8 mouse cellular contexts compared by ENCODE assay signal in genomic region chr17:46555673-46556583, GRCm38 (mm10). TPM values are rescaled to one million over a fixed set of nuclear protein-coding genes. Genes with fewer than 3 reads are reported as not detected.
DNase-seq lines count a peak whose midpoint lies in the region; ATAC-seq and TF ChIP-seq lines count a peak whose summit lies in the region.

Gene Srf (minus strand): TSS chr17:46556175.

- peak within 1 kb of the TSS; percentile 100 for H3K9ac ChIP-seq in heart, embryonic 15.5 days
- H3K9ac ChIP-seq in liver, embryonic 14.5 days (replicated peaks): peak within 1 kb of the TSS; percentile 93
- peak within 1 kb of the TSS; percentile 96 for H3K9ac ChIP-seq in neural tube, embryonic 11.5 days (ENCODE audit: low read length)
- peak within 1 kb of the TSS; percentile 100 for H3K9ac ChIP-seq in stomach, postnatal 0 days (ENCODE audit: low read length)

- peaks cover 54% of the 10 kb centered on the region for H3K4me1 ChIP-seq in forebrain, embryonic 10.5 days
- peaks cover 38% of the 10 kb centered on the region for H3K4me1 ChIP-seq in heart, embryonic 15.5 days (replicated peaks)
- peaks cover 13 to 30% of the 10 kb centered on the region in 2 experiments for H3K4me1 ChIP-seq in liver, embryonic 14.5 days (replicated peaks; ENCODE audit: control insufficient read depth in 2 of 2, insufficient read depth in 2 of 2, low read length in 1 of 2)
- H3K4me1 ChIP-seq in neural tube, embryonic 11.5 days (ENCODE audit: control insufficient read depth, insufficient read depth, low read length): peaks cover 22% of the 10 kb centered on the region
- peaks cover 9% of the 10 kb centered on the region; the same call in 1 of the 2 replicates for H3K4me1 ChIP-seq in stomach, postnatal 0 days (replicated peaks; ENCODE audit: control insufficient read depth, insufficient read depth)

- no peaks in the 10 kb centered on the region for H3K9me3 ChIP-seq in forebrain, embryonic 10.5 days
- no peaks in the 10 kb centered on the region for H3K9me3 ChIP-seq in heart, embryonic 15.5 days (replicated peaks)
- H3K9me3 ChIP-seq in liver, embryonic 14.5 days (ENCODE audit: control insufficient read depth, low read length): no peaks in the 10 kb centered on the region
- H3K9me3 ChIP-seq in neural tube, embryonic 11.5 days (ENCODE audit: control insufficient read depth, low read length): no peaks in the 10 kb centered on the region
- H3K9me3 ChIP-seq in stomach, postnatal 0 days (ENCODE audit: control insufficient read depth, low read length): no peaks in the 10 kb centered on the region

- H3K4me3 ChIP-seq in forebrain, embryonic 10.5 days: peak within 1 kb of the TSS; percentile 100
- peak within 1 kb of the TSS; percentile 96 for H3K4me3 ChIP-seq in heart, embryonic 15.5 days
- peak within 1 kb of the TSS; percentile 77 to 98 for H3K4me3 ChIP-seq in liver, embryonic 14.5 days (ENCODE audit: insufficient read depth in 1 of 2, low read depth in 2 of 2, low read length in 2 of 2)
- peak within 1 kb of the TSS; percentile 96 for H3K4me3 ChIP-seq in neural tube, embryonic 11.5 days (ENCODE audit: low read depth, low read length)
- peak within 1 kb of the TSS; percentile 99 for H3K4me3 ChIP-seq in stomach, postnatal 0 days (ENCODE audit: low read depth, low read length)

- peak; percentile 41 for TF ChIP-seq CTCF in liver, embryonic 14.5 days (IDR thresholded peaks at IDR 0.05; ENCODE audit: low read depth)
- peak; percentile 55 for TF ChIP-seq CTCF in stomach, postnatal 0 days (IDR thresholded peaks at IDR 0.05; ENCODE audit: low read depth)

- DNase-seq in CD8-positive naive resting alpha-beta T cell, adult 2 months (ENCODE audit: low read depth in 2 of 2, low spot score in 2 of 2): peak; percentile 93 to 95
- DNase-seq in c-Kit-positive CD71-negative TER-119-negative erythroid progenitor cells, embryonic 14.5 days (ENCODE audit: low read depth): peak; percentile 96
- DNase-seq in forebrain, embryonic 10.5 days (ENCODE audit: extremely low spot score, low spot score): peak; percentile 98
- peak; percentile 96 to 98 for DNase-seq in kidney, postnatal 25 days
- peak; percentile 95 to 96 (median 95) for DNase-seq in liver, embryonic 14.5 days (ENCODE audit: low read depth in 3 of 3, low spot score in 3 of 3)
- peak; percentile 98 for DNase-seq in neural tube, embryonic 11.5 days (ENCODE audit: low spot score)
- DNase-seq in stomach, postnatal 0 days (ENCODE audit: low spot score): peak; percentile 97

- H3K4me2 ChIP-seq in heart, embryonic 15.5 days: peak within 1 kb of the TSS; percentile 74
- peak within 1 kb of the TSS; percentile 97 for H3K4me2 ChIP-seq in liver, embryonic 14.5 days (ENCODE audit: low read depth)
- H3K4me2 ChIP-seq in neural tube, embryonic 11.5 days (ENCODE audit: low read depth): peak within 1 kb of the TSS; percentile 89
- H3K4me2 ChIP-seq in stomach, postnatal 0 days (replicated peaks; ENCODE audit: low read depth): peak within 1 kb of the TSS; percentile 90

- under 1% methylated on average over 87 of the region's 87 CpGs for WGBS in forebrain, embryonic 10.5 days
- under 1% methylated on average over 68 of the region's 87 CpGs for WGBS in heart, embryonic 15.5 days
- under 1% methylated on average over 85 of the region's 87 CpGs for WGBS in liver, embryonic 14.5 days (ENCODE audit: insufficient replicate concordance)
- 0% methylated on average over 78 of the region's 87 CpGs for WGBS in neural tube, embryonic 11.5 days
- whole genome bisulfite sequencing in stomach, postnatal 0 days: under 1% methylated on average over 65 of the region's 87 CpGs

- peaks cover 16% of the 10 kb centered on the region for H3K36me3 ChIP-seq in forebrain, embryonic 10.5 days (replicated peaks)
- H3K36me3 ChIP-seq in heart, embryonic 15.5 days: peaks cover 17% of the 10 kb centered on the region
- peaks cover 5% of the 10 kb centered on the region for H3K36me3 ChIP-seq in liver, embryonic 14.5 days (replicated peaks; ENCODE audit: control insufficient read depth, insufficient read depth, low read depth)
- H3K36me3 ChIP-seq in neural tube, embryonic 11.5 days (ENCODE audit: control insufficient read depth, insufficient read depth, low read length): no peaks in the 10 kb centered on the region; the same call in none of the 2 replicates
- H3K36me3 ChIP-seq in stomach, postnatal 0 days (ENCODE audit: control insufficient read depth, insufficient read depth, low read length): peaks cover 6% of the 10 kb centered on the region

- H3K27ac ChIP-seq in forebrain, embryonic 10.5 days: peak within 1 kb of the TSS; percentile 97
- peak within 1 kb of the TSS; percentile 96 for H3K27ac ChIP-seq in heart, embryonic 15.5 days
- H3K27ac ChIP-seq in liver, embryonic 14.5 days: peak within 1 kb of the TSS; percentile 55
- H3K27ac ChIP-seq in neural tube, embryonic 11.5 days (ENCODE audit: low read depth, low read length): peak within 1 kb of the TSS; percentile 86
- peak within 1 kb of the TSS; percentile 96 for H3K27ac ChIP-seq in stomach, postnatal 0 days (replicated peaks)

- peaks cover 9% of the 10 kb centered on the region for H3K27me3 ChIP-seq in forebrain, embryonic 10.5 days (ENCODE audit: poor library complexity, severe bottlenecking)
- H3K27me3 ChIP-seq in heart, embryonic 15.5 days: no peaks in the 10 kb centered on the region
- H3K27me3 ChIP-seq in liver, embryonic 14.5 days (ENCODE audit: control insufficient read depth, insufficient read depth, low read length): no peaks in the 10 kb centered on the region; the same call in 1 of the 2 replicates
- no peaks in the 10 kb centered on the region for H3K27me3 ChIP-seq in neural tube, embryonic 11.5 days (ENCODE audit: control insufficient read depth, insufficient read depth, low read length)
- H3K27me3 ChIP-seq in stomach, postnatal 0 days (ENCODE audit: control insufficient read depth, insufficient read depth, low read length): no peaks in the 10 kb centered on the region

- ATAC-seq in heart, embryonic 15.5 days (replicated peaks; ENCODE audit: insufficient number of reproducible peaks, insufficient read depth, low FRiP score, low read depth): peak; percentile 89
- peak; percentile 96 for ATAC-seq in liver, embryonic 14.5 days (ENCODE audit: insufficient read depth)
- ATAC-seq in neural tube, embryonic 11.5 days (ENCODE audit: insufficient read depth, low FRiP score, low TSS enrichment): peak; percentile 92
- peak; percentile 94 for ATAC-seq in stomach, postnatal 0 days (ENCODE audit: low FRiP score, low TSS enrichment)

- no peak for TF ChIP-seq EP300 in liver, embryonic 14.5 days (IDR thresholded peaks at IDR 0.05; ENCODE audit: low read depth)
- no peak for TF ChIP-seq EP300 in stomach, postnatal 0 days (optimal IDR thresholded peaks at IDR 0.05)

RNA-seq across cellular contexts. Expression of gene Srf, which starts in this region (rescaled TPM):
- polyA plus RNA-seq in forebrain, embryonic 10.5 days (2016; fragmentation: Nextera tagmentation; extraction: Ambion mirVana): 5.4 and 5.5 TPM in 2 replicates
- polyA plus RNA-seq in heart, embryonic 15.5 days (2015; fragmentation: Nextera tagmentation; extraction: Ambion mirVana): 8.7 and 14.6 TPM in 2 replicates
- 16.0 and 22.0 TPM in 2 replicates for polyA plus RNA-seq in liver, embryonic 14.5 days (2012; rRNA removed)
- 2.5 and 2.6 TPM in 2 replicates for polyA plus RNA-seq in liver, embryonic 14.5 days (2014; fragmentation: Nextera tagmentation; extraction: Ambion mirVana)
- polyA plus RNA-seq in neural tube, embryonic 11.5 days (2014; fragmentation: Nextera tagmentation; extraction: Ambion mirVana): 5.9 and 7.7 TPM in 2 replicates
- 3.7 and 4.3 TPM in 2 replicates for polyA plus RNA-seq in stomach, postnatal 0 days (2015; fragmentation: Nextera tagmentation; extraction: Ambion mirVana)

Comparison
In these comparisons a context has a peak if more than half of its experiments do, and no peak if none do; other contexts are left out.
1. Peak in every context shown above with its lines: DNase-seq, ATAC-seq, H3K4me3 ChIP-seq and H3K27ac ChIP-seq.